Mouse (Mus musculus) splenic B cell, adult 2 months (primary cell): ENCODE data around the gene Itga5.

Experiments
- DNase-seq: peaks from one replicate; pipeline ENCODE4 v3.0.0-alpha.2; 2011; ENCODE audit warnings: low read depth, low spot score
- H3K27me3 ChIP-seq: 2 replicates; pipeline ENCODE4 v1.6.1; 2012; ENCODE audit warnings: mild to moderate bottlenecking, low read length, moderate library complexity, mixed read lengths; ENCODE audit not compliant: control insufficient read depth, poor library complexity, insufficient read depth, severe bottlenecking
- H3K36me3 ChIP-seq: 2 replicates; pipeline ENCODE4 v1.6.1; 2012; ENCODE audit warnings: mild to moderate bottlenecking, low read length, moderate library complexity, mixed read lengths; ENCODE audit not compliant: control insufficient read depth, poor library complexity, insufficient read depth, severe bottlenecking

The Itga5 gene

DNA sequence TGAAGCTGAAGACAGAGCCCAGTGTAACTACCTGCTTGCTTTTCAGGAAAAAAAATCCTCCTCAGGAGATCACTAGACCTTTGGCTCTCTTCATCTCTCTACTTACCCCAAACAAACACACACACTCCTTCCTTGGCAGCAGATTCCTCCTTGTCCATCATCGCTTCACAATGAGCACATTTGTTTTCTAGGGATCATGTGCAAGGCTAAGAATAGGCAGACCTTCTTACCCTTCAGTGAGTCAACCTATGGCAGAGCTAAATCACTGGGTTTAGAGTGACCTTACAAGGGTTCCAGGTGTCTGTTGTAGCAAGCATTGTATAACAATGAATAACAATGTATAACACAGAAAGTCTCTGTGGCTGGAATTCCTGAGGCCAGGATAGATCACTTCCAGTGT, 5.2 kb upstream of the Itga5 start:
- H3K27me3 ChIP-seq: no peaks in the 10 kb centered on the region
- no peak for DNase-seq
- no peaks in the 10 kb centered on the region for H3K36me3 ChIP-seq

DNA sequence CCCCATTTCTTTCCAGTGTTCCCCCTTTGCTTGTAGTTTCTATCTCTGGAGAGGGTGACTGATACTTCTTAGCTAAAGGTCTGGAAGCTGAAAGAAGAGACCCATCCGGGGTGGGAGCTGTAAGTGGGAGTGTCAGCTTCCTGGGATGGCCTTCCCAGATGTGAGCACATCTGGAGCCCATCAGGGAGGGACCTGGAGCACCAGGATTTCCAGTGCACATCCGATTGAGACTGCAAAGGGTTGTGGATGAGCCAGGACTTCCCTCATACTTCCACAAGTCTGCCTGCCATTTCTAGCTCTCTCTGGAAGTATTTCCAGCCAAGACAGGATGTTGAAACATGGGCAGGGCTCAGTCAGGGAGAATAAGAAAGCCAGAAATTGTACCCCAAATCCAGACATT, 4.6 kb upstream of the Itga5 start:
- DNase-seq: no peak
- no peaks in the 10 kb centered on the region for H3K36me3 ChIP-seq
- H3K27me3 ChIP-seq: no peaks in the 10 kb centered on the region

DNA sequence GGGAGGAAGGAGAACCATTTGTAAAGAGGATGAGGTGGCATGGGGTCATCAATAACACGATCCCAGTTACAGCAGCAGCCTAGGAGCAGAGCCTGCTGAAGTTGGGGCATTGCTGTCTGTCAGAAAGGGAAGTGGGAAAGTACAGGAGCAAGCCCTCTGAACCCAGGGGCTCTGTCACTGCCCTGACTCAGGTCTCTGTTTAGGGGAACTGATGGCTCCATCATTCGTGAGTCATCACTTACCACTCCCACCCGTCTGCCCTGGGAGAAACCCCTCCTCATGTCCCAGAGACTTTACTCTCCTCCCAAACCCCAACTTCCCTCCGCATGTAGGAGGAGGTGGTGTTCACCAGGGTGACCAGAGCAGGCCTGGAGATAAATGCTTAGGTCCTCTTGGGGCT, 3.9 kb upstream of the Itga5 start:
- Histone ChIP-seq H3K36me3 (no peaks in the 10 kb centered on the region), H3K27me3 (no peaks in the 10 kb centered on the region)
- DNase-seq: no peak

DNA sequence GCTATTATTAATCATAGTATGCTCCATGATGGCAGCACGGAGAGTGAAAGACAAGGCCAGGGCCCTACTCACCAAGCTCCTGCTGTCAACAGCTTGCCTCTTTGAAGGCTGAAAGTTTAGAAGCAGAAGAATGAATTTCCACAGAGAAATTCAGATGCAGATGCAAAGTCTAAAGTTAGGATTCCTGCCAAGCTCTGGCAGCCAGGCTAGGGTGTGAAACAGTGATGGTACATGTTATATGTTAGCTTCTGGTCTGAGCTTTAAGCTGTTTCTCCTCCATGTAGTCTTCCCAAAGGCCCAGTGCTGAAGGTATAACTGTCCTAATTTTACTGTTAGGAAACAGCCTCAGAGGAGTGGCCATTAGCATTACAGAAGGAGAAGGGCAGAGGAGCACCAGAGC, 2.6 kb upstream of the Itga5 start:
- H3K36me3 ChIP-seq: no peaks in the 10 kb centered on the region
- H3K27me3 ChIP-seq: no peaks in the 10 kb centered on the region
- DNase-seq: no peak

DNA sequence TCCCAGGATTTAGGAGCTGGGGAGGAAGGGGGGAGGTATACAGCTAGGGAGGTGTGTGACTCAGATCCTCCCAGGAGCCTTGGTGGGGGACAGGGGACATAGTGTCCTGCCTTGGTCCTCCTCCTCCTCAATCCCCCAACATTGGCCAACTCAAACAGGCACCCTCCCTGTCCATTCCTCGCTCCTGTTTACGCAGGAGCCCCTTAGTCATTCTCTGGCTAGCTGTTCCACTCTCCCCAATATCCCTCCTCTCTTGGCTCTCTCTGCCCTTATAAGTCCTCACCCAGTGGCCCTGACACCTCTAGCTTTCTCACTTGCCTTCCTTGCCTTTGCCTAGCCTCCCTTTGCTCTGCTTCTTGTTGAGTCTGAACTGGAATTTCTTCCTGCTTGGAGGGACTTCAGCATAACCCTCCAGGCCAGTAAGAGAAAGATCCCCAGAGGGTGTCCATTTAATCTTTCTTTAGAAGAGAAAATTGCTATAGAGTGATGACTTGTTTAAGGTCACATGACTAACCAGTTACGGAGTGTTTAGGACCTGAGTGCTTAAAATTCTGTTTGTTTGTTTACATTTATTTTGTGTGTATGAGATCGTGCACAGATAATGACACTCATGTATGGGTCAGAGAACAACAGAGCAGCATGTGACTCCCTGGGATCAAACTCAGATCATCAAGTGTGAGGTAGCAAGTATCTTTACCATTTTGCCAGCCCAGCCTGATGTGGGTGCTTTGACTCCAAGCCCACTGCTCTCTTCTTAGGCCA, 1.8 kb upstream of the Itga5 start:
- H3K27me3 ChIP-seq: no peaks in the 10 kb centered on the region
- H3K36me3 ChIP-seq: no peaks in the 10 kb centered on the region
- no peak for DNase-seq

DNA sequence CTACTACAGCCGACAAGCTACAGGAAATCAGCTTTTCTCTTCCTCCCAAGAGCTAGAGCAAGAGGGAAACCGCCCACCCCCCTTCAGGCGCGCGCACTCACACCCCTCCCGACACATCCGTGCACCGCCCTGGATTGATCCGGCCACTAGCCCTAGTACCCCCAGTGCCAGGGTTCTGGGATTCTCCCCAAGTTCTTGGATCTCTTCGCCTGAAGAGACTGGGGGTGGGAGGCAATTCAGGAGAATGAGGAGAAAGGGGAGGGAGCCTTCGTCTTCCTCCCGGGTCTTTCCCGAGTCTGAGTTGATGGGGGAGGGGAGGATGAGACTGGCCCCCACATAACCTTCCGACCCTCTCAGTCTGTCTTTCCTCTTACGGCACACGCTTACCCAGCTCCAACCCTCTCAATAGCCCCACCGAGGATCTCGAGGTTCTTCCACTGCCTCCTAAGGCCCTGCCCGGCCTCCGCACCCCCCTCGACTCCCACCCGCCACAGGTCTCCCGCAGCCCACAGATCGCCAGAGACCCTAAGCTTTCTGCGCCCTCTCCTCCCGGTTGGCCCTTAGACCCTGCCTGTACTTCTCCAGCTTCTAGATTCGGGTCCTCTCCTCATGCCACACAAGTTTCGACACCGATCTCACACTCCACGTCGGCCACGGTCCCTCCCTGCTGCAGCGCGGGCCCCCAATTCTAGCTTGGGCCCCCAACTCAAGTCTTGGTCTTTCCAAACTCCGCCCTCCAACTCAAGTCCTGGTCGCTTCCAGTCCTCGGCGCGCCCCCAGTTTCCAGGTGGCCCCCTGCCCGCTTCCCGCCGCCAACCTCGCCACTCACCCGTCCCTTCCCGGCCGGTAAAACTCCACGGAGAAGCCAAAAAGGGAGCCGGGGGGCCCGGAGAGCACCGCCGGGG, 840 bp downstream of the Itga5 start:
- peak; percentile 24 for DNase-seq
- Histone ChIP-seq H3K27me3 (no peaks in the 10 kb centered on the region), H3K36me3 (no peaks in the 10 kb centered on the region)

DNA sequence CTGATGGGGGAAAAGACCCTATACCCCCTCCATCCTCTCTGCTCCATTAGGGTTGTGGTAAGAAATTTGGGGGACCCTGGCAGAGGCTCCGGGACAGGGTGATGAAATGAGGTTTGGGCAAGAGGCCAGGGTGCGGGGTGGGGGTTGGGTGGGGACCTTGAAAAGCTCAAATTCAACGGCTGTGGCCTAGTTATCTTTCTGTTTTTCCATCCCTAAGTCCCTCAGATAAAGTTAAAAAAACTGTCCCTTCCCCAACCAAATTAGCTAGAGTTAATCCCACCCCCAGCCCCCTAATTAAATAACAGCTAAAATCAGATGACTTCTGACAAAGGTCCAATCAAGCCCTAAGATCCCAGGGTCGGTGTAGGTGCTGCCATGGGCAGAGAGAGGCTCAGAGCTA, 1.8 kb downstream of the Itga5 start:
- no peak for DNase-seq
- H3K27me3 ChIP-seq: no peaks in the 10 kb centered on the region
- no peaks in the 10 kb centered on the region for H3K36me3 ChIP-seq

DNA sequence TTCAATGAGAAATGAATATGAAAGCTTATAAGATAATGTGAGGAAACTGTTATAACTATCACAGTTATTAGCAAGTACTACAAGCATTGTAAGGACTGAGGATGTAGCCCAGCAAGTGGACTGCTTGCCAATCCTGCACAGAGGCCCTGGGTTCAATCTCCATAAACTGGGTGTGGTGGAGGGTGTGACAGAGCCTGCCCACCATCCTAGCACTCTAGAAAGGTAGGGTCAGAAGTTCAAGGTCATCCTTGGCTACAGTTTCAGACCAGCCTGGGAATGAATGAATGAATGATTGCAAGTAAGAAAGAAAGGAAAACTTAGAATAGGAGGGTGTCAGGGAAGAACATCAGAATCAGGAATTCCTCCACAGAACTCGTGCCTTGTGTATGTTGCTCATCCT, 2.8 kb downstream of the Itga5 start:
- DNase-seq: no peak
- Histone ChIP-seq H3K27me3 (no peaks in the 10 kb centered on the region), H3K36me3 (no peaks in the 10 kb centered on the region)

DNA sequence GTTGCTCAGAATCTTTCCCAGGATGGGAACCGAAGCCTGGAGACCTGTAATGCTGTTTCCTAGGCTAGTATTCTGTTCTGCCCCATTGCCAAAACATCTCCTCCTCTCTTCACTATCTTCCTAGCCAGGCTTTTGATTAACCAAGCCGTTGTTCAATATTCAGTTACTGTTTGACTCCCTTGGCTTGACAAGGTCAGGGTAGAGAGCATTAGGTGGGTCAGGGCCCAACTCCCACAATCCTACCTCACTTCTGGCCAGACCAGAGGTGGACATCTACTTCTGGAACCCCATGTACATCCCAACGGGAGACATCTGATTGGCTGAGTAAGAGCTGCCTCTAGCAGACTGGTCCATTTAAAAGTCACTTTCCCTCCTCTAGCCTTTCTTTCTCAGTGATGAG, 3.6 kb downstream of the Itga5 start:
- no peak for DNase-seq
- H3K27me3 ChIP-seq: no peaks in the 10 kb centered on the region
- no peaks in the 10 kb centered on the region for H3K36me3 ChIP-seq

DNA sequence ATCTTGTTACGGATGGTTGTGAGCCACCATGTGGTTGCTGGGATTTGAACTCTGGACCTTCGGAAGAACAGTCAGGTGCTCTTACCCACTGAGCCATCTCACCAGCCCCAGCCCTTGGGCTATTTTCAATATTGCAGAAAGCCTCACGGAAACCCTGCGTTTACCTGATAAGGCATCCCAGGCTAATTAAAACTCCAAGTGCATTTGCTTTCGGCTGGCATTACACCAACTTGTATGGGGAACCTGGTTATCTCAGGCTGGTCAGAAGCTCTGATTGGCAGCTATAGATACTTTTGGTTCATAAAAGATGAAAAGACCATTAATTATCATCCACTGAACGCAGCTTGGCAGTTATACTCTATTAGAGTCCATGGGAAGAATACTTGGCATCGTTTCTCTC, 4.2 kb downstream of the Itga5 start:
- DNase-seq: no peak
- Histone ChIP-seq H3K36me3 (no peaks in the 10 kb centered on the region), H3K27me3 (no peaks in the 10 kb centered on the region)

DNA sequence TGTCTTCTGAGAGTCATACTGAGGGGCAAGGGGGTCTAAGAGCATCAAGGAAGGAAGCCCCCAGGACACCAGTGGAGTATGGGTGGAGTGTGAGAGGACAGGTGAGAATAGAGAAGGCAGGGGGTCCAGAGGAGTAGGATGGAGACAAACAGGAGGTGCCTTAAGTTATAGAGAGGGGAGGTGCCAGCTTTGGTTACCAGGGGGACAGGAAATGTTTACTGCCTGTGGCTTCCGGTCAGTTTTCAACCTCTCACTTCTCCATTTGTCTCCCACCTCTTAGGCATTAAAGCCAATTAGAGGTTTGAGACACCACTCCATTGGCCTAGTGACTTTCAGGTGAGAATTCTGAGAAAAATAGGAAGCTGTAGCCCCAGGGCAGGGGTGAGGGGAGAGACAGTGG, 5.3 kb downstream of the Itga5 start:
- peak; percentile 56 for DNase-seq
- Histone ChIP-seq H3K27me3 (no peaks in the 10 kb centered on the region), H3K36me3 (no peaks in the 10 kb centered on the region)

DNA sequence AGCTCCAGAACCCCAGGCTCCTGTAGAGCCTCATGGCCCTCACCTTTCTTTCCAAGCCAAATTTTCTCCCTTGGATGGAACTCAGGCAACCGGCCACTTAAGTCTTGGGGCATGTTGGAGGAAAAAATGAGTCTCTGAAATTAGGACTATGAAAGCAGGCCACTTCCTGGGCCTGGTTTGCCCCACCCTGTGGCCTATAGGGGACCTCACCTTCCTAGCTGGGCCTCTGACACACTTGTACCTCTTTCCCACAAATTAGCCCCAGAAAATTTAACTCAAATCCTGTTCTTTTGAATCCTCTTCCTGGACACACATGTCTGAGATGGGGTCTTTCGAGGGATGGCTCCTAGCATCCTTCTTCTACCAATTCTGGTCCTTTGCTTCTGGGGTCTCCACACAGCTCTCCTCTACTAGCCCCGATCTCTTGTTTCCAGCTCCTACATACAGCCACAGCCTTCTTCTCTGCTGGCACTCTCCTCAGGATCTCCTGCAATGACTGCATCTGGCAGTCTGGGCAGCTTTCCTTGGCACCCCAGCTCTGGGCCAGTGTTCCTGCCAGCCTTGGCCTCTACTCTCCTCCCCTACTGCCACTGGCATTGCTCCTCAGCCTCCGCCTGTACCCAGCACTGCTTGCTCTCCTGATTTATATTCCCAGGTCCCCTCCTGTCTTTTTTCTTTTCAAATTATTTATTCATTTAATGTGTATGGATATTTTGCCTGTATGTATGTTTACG, 6.5 kb downstream of the Itga5 start:
- Histone ChIP-seq H3K27me3 (no peaks in the 10 kb centered on the region), H3K36me3 (no peaks in the 10 kb centered on the region)
- no peak for DNase-seq

DNA sequence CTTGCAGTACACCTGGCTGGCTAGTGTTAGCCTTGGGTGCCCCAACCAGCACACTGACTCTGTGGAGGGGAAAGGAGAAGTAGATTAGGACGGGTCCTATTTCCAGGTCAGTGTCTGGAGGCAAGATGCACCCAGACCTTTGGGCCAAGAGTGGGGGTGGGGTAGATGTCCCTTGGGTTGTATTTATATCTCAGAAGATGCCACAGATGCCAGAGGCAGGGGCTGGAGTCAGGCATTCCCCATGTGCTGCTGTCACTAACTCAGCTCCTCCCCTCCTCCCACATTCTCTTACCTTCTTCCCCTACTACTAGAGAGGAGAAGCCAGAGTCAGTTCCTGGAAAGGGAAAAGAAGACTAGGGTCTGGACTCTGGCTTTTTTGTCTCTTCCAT, 7.4 kb downstream of the Itga5 start:
- DNase-seq: no peak
- no peaks in the 10 kb centered on the region for H3K27me3 ChIP-seq

DNA sequence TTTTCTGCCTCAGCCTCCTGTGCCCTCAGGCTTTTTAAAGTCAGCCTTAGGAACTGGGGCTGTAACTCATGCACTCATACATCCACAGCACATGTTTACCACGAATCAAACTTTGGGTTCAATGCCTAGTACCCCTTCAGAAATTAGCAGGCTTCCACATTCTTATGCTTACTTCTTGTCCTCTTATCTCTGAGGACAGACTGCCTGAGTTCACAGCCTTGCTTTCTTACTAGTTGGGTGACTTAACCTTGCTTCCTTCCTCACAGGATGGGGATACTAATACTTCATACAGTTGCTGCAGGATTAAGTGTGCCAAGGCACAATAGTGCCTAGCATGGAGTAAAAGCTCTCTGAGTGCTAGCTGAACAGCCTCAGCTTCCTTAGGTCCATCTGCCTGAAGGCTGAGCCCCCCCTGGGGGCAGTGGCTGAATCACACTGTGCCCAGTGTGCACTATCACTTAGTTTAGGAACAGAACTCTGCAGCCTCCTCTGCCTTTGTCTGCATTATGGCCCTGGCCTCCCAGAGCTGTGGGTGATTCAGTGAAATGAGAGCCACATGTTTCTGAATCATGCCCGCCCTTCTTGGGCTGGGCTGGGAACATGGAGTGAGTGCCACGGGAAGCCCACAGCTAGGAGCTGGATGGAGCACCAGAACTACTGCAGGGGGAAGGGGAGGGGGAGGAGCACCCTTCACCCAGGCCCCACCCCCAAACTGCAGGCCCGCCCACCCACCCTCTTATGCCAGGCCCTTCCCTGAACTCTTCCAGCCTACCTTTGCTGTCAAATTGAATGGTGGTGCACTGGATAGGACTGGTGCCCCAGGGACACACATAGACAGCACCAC, 8.1 kb downstream of the Itga5 start:
- Histone ChIP-seq H3K27me3 (no peaks in the 10 kb centered on the region), H3K36me3 (no peaks in the 10 kb centered on the region)
- DNase-seq: no peak

More for the DNA sequence above, 7.4 kb downstream of the Itga5 start:
- H3K36me3 ChIP-seq: no peaks in the 10 kb centered on the region
